Mouse (Mus musculus): Measurements from ENCODE around the gene Zfp936.
"Not testable (repeated sequence)": the region's sequence is repeated elsewhere in the genome, so short reads cannot be mapped to it uniquely, and the experiment has no call there.

Gene Zfp936

DNA sequence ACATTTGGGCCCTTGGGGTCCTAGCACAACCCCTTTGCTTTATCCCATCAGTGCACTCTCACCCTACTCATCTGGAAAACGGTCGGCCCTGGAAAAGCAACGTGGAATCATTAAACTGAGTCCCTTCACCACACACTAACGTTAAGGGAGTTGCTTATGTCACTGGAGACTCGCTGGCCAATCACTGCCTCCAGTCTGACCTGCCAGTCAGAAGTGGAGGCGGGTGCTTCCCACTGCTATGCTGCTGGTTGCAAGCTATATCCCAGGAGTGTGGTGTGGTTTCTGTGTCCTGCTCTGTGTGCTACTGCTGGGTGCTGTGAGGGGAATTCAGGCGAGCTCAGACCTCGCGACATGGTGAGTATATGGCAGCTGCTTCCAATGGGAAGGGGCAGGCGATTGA is at the start of gene Zfp936:
Gene Zfp936 (plus strand): TSS at position 301 of the 400 bp plus-strand sequence.
- DNase-seq (ENCODE audit: low read depth, low spot score): not testable (repeated sequence)

DNA sequence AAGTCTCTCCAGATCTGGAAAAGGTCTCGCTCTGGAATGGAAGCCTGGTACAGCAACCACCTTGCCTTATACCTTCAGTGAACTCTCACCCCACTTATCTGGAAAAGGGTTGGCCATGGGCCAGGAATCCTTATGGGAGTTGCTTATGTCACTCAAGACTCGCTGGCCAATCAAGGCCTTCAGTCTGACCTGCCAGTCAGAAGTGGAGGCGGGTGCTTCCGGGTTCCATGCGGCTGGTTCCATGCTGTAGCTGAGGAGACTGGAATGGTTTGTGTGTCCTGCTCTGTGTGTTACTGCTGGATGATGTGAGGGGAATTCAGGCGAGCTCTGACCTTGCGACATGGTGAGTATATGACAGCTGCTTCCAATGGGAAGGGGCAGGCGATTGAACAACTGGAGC is 36.2 kb upstream of the Zfp936 start:
- DNase-seq (ENCODE audit: low read depth, low spot score): peak; percentile 92

DNA sequence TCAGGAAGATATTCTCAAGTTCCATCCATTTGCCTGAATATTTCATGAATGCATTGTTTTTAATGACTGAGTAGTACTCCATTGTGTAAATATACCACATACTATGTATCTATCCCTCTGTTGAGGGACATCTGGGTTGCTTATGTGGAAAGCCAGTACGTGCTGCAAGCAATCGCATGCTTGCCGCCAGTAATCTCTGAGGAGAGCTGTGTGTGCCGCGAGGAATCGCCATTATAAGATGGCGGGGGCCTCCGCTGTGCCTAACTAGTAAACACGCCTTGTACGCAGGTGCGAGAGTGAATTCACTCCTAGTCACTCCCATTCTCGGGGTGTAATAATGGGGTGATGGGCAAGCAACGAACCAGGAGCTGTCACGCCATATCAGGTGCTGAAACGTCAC is 14.7 kb downstream of the Zfp936 start:
- peak; percentile 44 for DNase-seq (ENCODE audit: low read depth, low spot score)

DNA sequence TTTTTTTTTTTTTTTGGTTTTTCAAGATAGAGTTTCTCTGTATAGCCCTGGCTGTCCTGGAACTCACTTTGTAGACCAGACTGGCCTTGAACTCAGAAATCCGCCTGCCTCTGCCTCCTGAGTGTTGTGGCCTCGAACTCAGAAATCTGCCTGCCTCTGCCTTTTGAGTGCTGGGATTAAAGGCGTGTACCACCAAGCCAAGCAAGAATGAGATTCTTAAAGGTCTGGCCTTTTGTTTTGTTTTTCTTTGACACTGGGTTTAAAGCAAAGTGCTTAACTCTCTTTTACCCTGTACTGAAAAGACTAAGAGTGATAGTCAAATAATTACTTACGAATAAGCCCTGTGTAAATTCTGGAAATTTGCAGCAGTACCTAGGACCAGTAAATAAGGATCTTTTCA is 50.1 kb downstream of the Zfp936 start:
- DNase-seq (ENCODE audit: low read depth, low spot score): peak; percentile 54

DNA sequence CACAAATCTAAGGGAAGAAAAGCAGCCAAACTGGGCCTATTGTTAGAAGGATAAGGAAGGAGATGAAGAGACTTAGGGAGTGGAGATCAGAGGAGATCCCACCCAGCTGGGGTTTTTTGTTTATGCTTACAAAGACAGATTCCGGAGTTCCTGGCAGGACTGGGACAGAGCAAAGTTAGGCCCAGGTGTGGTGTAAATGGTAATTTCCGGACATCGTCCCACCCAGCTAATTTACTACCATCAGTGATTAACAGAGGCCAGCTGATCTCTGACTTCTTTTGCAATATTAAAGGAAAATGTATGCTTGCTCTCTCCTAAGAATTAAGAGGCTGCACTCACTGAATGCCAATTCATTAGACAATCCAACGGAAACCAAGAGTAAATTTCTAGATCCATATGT is 53.1 kb downstream of the Zfp936 start:
- peak; percentile 97 for DNase-seq (ENCODE audit: low read depth, low spot score)

DNA sequence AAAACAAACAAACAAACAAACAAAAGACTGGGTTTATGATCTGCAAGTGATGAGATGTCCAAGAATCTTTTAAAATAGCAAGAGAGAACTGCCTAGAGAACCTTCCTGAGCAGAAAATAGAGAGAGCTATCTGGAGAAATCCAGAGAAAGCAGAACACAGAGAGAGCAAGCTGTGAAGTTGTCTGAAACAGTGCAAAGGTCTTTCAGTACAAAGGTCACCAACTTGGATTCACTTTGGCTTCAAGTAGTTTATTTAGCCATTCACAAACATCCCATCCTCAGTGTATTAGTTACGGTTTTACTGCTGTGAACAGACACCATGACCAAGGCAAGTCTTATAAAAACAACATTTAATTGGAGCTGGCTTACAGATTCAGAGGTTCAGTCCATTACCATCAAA is 53.8 kb downstream of the Zfp936 start:
- peak; percentile 72 for DNase-seq (ENCODE audit: low read depth, low spot score)

DNA sequence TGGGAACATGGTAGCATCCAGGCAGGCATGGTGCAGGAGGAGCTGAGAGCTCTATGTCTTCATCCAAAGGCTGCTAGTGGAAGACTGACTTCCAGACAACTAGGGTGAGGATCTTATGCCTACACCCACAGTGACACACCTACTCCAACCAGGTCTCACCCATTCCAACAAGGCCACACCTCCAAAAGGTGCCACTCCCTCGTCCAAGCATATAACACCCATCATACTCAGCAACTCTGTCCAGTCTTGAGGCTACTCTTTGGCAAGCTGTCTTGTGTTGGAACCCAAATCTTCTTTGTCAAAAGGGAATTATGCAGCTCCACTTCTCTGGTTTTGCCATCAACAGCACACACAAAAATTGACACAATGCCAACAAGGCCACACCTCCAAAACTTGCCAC is 54.2 kb downstream of the Zfp936 start:
- DNase-seq (ENCODE audit: low read depth, low spot score): peak; percentile 73

DNA sequence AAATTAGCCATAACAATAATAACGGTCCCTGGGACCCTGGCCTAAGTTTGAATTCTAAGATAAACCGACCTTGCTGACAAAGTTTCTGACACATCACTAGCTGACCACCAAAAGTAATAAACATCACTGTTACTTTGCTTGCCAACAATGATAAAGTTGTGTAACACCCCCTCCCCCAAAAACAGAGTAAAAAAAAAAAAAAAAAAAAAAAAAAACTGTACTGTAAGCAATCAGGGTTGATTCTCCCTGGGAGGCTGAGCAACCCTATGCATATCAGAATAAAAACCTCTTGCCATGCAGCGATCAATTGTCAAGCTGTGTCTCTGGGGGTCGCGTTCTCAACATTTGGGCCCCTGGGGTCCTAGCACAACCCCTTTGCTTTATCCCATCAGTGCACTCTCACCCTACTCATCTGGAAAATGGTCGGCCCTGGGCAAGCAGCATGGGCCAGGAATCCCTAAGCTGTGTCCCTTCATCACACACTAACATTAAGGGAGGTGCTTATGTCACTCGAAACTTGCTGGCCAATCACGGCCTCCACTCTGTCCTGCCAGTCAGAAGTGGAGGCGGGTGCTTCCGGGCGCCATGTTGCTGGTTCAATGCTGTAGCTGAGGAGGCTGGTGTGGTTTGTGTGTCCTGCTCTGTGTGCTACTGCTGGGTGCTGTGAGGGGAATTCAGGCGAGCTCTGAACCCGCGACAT is 63.1 kb downstream of the Zfp936 start:
- peak; percentile 97 for DNase-seq (ENCODE audit: low read depth, low spot score)

DNA sequence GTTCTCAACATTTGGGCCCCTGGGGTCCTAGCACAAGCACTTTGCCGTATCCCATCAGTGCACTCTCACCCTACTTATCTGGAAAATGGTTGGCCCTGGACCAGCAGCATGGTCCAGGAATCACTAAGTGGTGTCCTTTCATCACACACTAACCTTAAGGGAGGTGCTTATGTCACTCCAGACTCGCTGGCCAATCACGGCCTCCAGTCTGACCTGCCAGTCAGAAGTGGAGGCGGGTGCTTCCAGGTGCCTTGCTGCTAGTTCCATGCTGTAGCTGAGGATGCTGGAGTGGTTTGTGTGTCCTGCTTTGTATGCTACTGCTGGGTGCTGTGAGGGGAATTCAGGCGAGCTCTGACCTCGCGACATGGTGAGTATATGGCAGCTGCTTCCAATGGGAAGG is 99.8 kb downstream of the Zfp936 start:
- peak; percentile 88 for DNase-seq (ENCODE audit: low read depth, low spot score)

All from ES-CJ7 (cell line).